Mouse (Mus musculus): ENCODE measurements around the gene Khnyn.
A peak's percentile ranks its signal among the peaks of the same experiment; 100 is the strongest.

Khnyn gene

GRCm38 (mm10) chr14:55884713-55885113 lies at the start of gene Khnyn:
Gene Khnyn (plus strand): TSS chr14:55884947.
- DNase-seq, result peak; percentile 95 to 97

GRCm38 (mm10) chr14:55838312-55838711 lies 46.4 kb upstream of the Khnyn start:
- no peak for DNase-seq

GRCm38 (mm10) chr14:55838740-55839139 lies 46.0 kb upstream of the Khnyn start:
- DNase-seq, result no peak

GRCm38 (mm10) chr14:55840853-55841366 lies 43.8 kb upstream of the Khnyn start:
- no peak for DNase-seq

GRCm38 (mm10) chr14:55842794-55843193 lies 42.0 kb upstream of the Khnyn start:
- DNase-seq, result no peak

- DNase-seq, result no peak
Observed at GRCm38 (mm10) chr14:55845506-55846294, 39.0 kb upstream of the Khnyn start.

GRCm38 (mm10) chr14:55850885-55851284 lies 33.9 kb upstream of the Khnyn start:
- DNase-seq, result no peak

GRCm38 (mm10) chr14:55852646-55853551 lies 31.8 kb upstream of the Khnyn start:
- DNase-seq, result peak in 1 of 2 experiments; percentile 29

- DNase-seq, result peak; percentile 46 to 54
Observed at GRCm38 (mm10) chr14:55853621-55854285, 31.0 kb upstream of the Khnyn start, which contains the start of gene Nynrin. Gene Nynrin (plus strand): TSS chr14:55854010.

- no peak for DNase-seq
Observed at GRCm38 (mm10) chr14:55854406-55855100, 30.2 kb upstream of the Khnyn start.

- DNase-seq, result no peak
Observed at GRCm38 (mm10) chr14:55855101-55855561, 29.6 kb upstream of the Khnyn start.

- no peak for DNase-seq
Observed at GRCm38 (mm10) chr14:55857588-55857987, 27.2 kb upstream of the Khnyn start.

- no peak for DNase-seq
Observed at GRCm38 (mm10) chr14:55862186-55862585, 22.6 kb upstream of the Khnyn start.

- no peak for DNase-seq
Observed at GRCm38 (mm10) chr14:55862970-55863369, 21.8 kb upstream of the Khnyn start.

GRCm38 (mm10) chr14:55863773-55864172 lies 21.0 kb upstream of the Khnyn start:
- peak; percentile 84 to 85 for DNase-seq

- peak; percentile 79 to 86 for DNase-seq
Observed at GRCm38 (mm10) chr14:55866962-55867361, 17.8 kb upstream of the Khnyn start.

GRCm38 (mm10) chr14:55868230-55869026 lies 16.3 kb upstream of the Khnyn start:
- DNase-seq, result no peak

GRCm38 (mm10) chr14:55869538-55869937 lies 15.2 kb upstream of the Khnyn start:
- DNase-seq, result no peak

GRCm38 (mm10) chr14:55872039-55872438 lies 12.7 kb upstream of the Khnyn start:
- DNase-seq, result peak in 1 of 2 experiments; percentile 13

- peak in 1 of 2 experiments; percentile 23 for DNase-seq
Observed at GRCm38 (mm10) chr14:55872551-55872950, 12.2 kb upstream of the Khnyn start.

- DNase-seq, result no peak
Observed at GRCm38 (mm10) chr14:55873242-55873713, 11.5 kb upstream of the Khnyn start.
